Mouse (Mus musculus) cortical plate, adult 2 months (tissue): Measurements from ENCODE around the gene Sh3bp5.

Experiments used
- CTCF ChIP-seq: fragments of 200-500 bp; IDR thresholded peaks from 2 replicates; pipeline ENCODE4 v1.5.1; 2011; ENCODE audit warnings: mild to moderate bottlenecking, control low read depth, low read length; ENCODE audit not compliant: insufficient read depth; ENCODE audit errors: extremely low read depth
- POLR2A ChIP-seq: fragments of 200-500 bp; IDR thresholded peaks from 2 replicates; pipeline ENCODE4 v1.6.1; 2011; ENCODE audit warnings: mild to moderate bottlenecking, low read length, control low read depth; ENCODE audit not compliant: insufficient read depth; ENCODE audit errors: extremely low read depth

GRCm38 (mm10) chr14:31419279-31419678, 16.6 kb downstream of the Sh3bp5 start:
- TF ChIP-seq CTCF (no peak), POLR2A (no peak)
